Mouse (Mus musculus) c-Kit-positive CD71-positive TER-119-negative erythroid progenitor cells, embryonic 14.5 days (primary cell): Measurements from ENCODE around the gene Pdx1.

Experiments
- DNase-seq: peaks from one replicate; pipeline ENCODE4 v3.0.0-alpha.2; 2013; ENCODE audit warnings: low read depth

Pdx1 gene

DNA sequence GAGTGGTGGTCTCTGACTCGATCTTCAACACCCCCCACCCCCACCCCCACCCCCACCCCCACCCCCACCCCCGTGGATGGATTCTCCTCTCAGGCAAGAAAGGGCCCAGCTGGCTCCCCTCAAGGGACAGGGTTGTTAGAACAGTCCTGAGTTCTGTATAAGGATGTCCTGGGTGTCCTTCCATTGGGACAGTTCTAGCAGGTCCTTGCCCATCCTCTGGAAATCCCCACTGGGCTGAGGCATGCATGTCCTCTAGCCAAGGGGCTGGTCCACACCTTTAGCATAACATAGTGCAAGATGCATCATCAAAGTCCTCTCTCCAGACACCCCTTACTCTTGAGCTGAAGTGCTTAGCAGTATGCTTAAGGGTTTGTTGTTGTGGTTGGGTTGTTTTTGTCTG, 40.0 kb downstream of the Pdx1 start:
- DNase-seq = no peak

- no peak for DNase-seq
Measured at GRCm38 (mm10) chr5:147312830-147313685, 43.3 kb downstream of the Pdx1 start.

- no peak for DNase-seq
Measured at GRCm38 (mm10) chr5:147314646-147315431, 45.1 kb downstream of the Pdx1 start.

- DNase-seq = no peak
Measured at GRCm38 (mm10) chr5:147315432-147316075, 45.8 kb downstream of the Pdx1 start.

DNA sequence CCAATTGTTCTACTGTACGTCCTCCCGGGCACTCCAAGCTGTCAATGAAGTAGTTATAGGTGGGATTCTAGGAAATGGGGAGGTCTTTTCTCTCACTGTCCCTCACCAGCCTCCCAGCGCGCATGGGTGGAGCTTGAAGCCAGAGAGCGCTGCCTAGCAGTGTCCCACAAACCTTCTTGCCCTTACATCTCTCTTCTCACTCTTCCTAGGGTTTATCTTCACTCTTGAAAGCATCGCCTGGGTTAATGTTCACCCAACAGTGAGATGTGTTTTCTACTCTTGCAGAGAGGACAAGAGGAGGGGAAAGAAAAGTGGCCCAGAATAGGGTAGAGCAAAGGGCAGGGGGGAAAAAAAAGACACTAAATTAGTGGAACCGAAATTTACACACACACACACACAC, 47.6 kb downstream of the Pdx1 start:
- no peak for DNase-seq

GRCm38 (mm10) chr5:147317991-147318390, 48.2 kb downstream of the Pdx1 start:
- DNase-seq = no peak

- DNase-seq = peak; percentile 31
Measured at GRCm38 (mm10) chr5:147319653-147320052, 49.9 kb downstream of the Pdx1 start.

DNA sequence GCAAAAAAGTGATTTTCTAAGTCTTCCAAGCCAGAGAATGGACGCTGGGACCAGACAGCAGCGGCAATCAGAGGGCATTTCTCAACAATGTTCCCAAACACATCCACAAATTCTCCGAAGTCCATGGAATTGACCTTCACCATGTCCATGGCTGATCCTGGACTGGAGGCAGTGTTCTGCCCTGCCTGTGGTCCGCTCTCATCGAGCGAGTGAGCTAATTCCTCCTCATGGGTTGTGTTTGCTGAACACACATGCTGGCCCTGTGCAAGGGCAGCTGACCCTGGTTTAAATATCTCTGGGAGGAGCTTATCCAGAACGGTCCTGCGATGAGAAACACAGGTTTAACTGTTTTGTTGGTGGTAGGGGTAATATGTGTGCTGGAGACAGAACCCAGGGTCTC, 52.4 kb downstream of the Pdx1 start, which contains the start of gene Urad:
TSS of gene Urad (minus strand) at position 258 of the 400 bp plus-strand sequence.
- no peak for DNase-seq

GRCm38 (mm10) chr5:147323237-147323917, 53.6 kb downstream of the Pdx1 start:
- peak; percentile 56 for DNase-seq
